15 mouse cellular contexts compared by ENCODE assay signal in the genomic region with DNA sequence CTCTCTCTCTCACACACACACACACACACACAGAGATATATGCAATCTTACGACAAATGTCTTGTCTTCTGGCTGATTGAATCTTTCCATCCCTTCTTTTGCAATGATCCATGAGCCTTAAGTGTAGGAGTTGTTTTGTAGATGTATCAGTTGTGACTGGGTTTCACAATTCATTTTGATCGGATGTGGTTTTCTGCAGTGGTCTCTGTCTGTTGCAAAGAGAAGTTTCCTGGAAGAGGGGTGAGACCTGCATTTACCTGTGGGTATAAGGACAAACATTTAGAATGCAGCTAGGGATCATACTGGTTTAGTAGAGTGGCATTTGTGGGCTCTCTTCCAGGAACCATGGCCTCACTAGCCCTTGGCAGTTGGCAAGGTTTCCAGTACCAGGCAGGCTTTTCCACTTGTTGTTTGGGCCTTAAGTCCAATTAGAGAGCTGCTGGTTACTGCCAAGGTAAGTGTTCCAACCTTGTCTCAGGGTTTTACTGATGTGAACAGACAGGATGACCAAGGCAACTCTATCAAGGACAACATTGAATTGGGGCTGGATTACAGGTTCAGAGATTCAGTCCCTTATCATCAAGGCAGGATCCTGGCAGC. TPM values are rescaled to one million over a fixed set of nuclear protein-coding genes. Genes with fewer than 3 reads are reported as not detected.
A peak's percentile ranks its signal among the peaks of the same experiment; 100 is the strongest.
DNase-seq lines count a peak whose midpoint lies in the region; ATAC-seq lines count a peak whose summit lies in the region.
"Had no signal": no experiment of that assay in that cellular context is flagged by ENCODE, and none has a peak within 500 bp of the region (broad histone marks: within the 10 kb centered on the region; RNA-seq: fewer than 3 reads in every experiment).

No protein-coding gene starts in this region.

- no peaks in the 10 kb centered on the region for H3K27me3 ChIP-seq in kidney, embryonic 14.5 days (ENCODE audit: control insufficient read depth, insufficient read depth, low read length)
- H3K27me3 ChIP-seq: hindbrain, embryonic 13.5 days had no signal

- H3K4me2 ChIP-seq in kidney, embryonic 14.5 days (replicated peaks; ENCODE audit: low read depth, low read length), result no peak overlapping the region
- H3K4me2 ChIP-seq: hindbrain, embryonic 13.5 days had no signal

- peak; percentile 23 to 28 for DNase-seq in cerebellum, postnatal 14 days
- DNase-seq in cerebellum, postnatal 36 days, result no peak
- peak; percentile 50 for DNase-seq in kidney, adult 9 months
- DNase-seq in adrenal gland, postnatal 14 days, result peak; percentile 46
- DNase-seq in kidney, postnatal 14 days, result peak; percentile 12
- no peak for DNase-seq in frontal cortex, postnatal 10 days (ENCODE audit: low spot score in 2 of 2)
- DNase-seq: B cell, adult 2 months; cerebellum, adult 9-10 months; thymus, postnatal 4 days had no signal

- no peaks in the 10 kb centered on the region for H3K4me1 ChIP-seq in kidney, embryonic 14.5 days (ENCODE audit: control insufficient read depth, insufficient read depth, low read length)

- no peak overlapping the region for H3K27ac ChIP-seq in kidney, embryonic 14.5 days (ENCODE audit: low read depth, low read length)
- H3K27ac ChIP-seq: hindbrain, embryonic 13.5 days; kidney, postnatal 0 days had no signal

- no peak overlapping the region for H3K4me3 ChIP-seq in kidney, embryonic 14.5 days (ENCODE audit: low read length)
- H3K4me3 ChIP-seq: hindbrain, embryonic 13.5 days; megakaryocyte, embryonic 14.5 days had no signal

- no peak overlapping the region for H3K9ac ChIP-seq in kidney, embryonic 14.5 days (ENCODE audit: low read depth, low read length)
- H3K9ac ChIP-seq: hindbrain, embryonic 13.5 days had no signal

- H3K9me3 ChIP-seq in kidney, embryonic 14.5 days (ENCODE audit: control insufficient read depth, low read length), result no peaks in the 10 kb centered on the region
- H3K9me3 ChIP-seq: hindbrain, embryonic 13.5 days had no signal

- ATAC-seq in kidney, embryonic 14.5 days (ENCODE audit: low FRiP score, low TSS enrichment), result no peak

- 91% methylated on average over 2 of the region's 2 CpGs for WGBS in kidney, embryonic 14.5 days

- H3K36me3 ChIP-seq in kidney, embryonic 14.5 days (ENCODE audit: control insufficient read depth, insufficient read depth, low read length), result no peaks in the 10 kb centered on the region
- H3K36me3 ChIP-seq: hindbrain, embryonic 13.5 days had no signal

RNA-seq across cellular contexts. Expression of a gene that starts 36.6 kb away (rescaled TPM):
- polyA plus RNA-seq in kidney, embryonic 14.5 days (2014; fragmentation: Nextera tagmentation; extraction: Ambion mirVana), result 1.5 and 1.9 TPM in 2 replicates
- 6.0 and 9.0 TPM in 2 replicates for total RNA-seq in adrenal gland, postnatal 14 days (2021)
- total RNA-seq: granulocyte monocyte progenitor cell, adult 5-6 weeks; MEL had no signal

Comparison
In these comparisons a context has a peak if more than half of its experiments do, and no peak if none do; other contexts are left out.
1. DNase-seq: peak in cerebellum, postnatal 14 days (2 of 2), kidney, adult 9 months (single experiment), adrenal gland, postnatal 14 days (single experiment) and kidney, postnatal 14 days (single experiment); none in cerebellum, postnatal 36 days (0 of 2) and frontal cortex, postnatal 10 days (0 of 2).